Mouse (Mus musculus) left cerebral cortex, postnatal 10 days (tissue): ENCODE results near the gene Grin3a. TPM values are rescaled to one million over a fixed set of nuclear protein-coding genes. Genes with fewer than 3 reads are reported as not detected.

ENCODE experiments used
- DNase-seq, 2 experiments: peaks; one replicate each; pipeline ENCODE4 v3.0.0; 2021 to 2022; ENCODE audit warnings: low spot score in 2 of 2, mixed read lengths in 1 of 2; ENCODE audit errors: extremely low spot score in 1 of 2
- intact Hi-C: fragments of 180-260 bp; cut with DNase I; formaldehyde crosslinking; loops from one replicate; pipeline ENCODE4 v1.15.1; 2025
- total RNA-seq, 2 experiments: library from RNA; stranded (reverse); gene quantifications; 2 replicates each; pipeline ENCODE4 v1.2.3; 2021

Grin3a gene
- 10 to 100 TPM; 80.8 to 82.3 TPM for total RNA-seq

GRCm38 (mm10) chr4:49845612-49845985 is at the start of gene Grin3a:
Grin3a (minus strand) TSS chr4:49845744.
- intact Hi-C loops = loop anchor here (2.0 to 5.0 kb wide), 2 partner anchors 112 to 157 kb away; no protein-coding TSS in a partner anchor
- peak; percentile 81 to 85 for DNase-seq

GRCm38 (mm10) chr4:49891835-49892301 is 46.3 kb upstream of the Grin3a start:
- intact Hi-C loops = no loop called here
- no peak for DNase-seq

GRCm38 (mm10) chr4:49877084-49877483 is 31.5 kb upstream of the Grin3a start:
- intact Hi-C loops = no loop called here
- DNase-seq = peak in 1 of 2 experiments; percentile 5

- no peak for DNase-seq
- intact Hi-C loops = no loop called here
Observed at GRCm38 (mm10) chr4:49860611-49861010, 15.1 kb upstream of the Grin3a start.

- DNase-seq = peak; percentile 26 to 42
- intact Hi-C loops = loop anchor here (2.0 to 5.0 kb wide), 2 partner anchors 112 to 156 kb away; no protein-coding TSS in a partner anchor
Observed at GRCm38 (mm10) chr4:49844828-49845611, 524 bp downstream of the Grin3a start.

- intact Hi-C loops = loop anchor here (2.0 kb wide), 1 partner anchor 156 kb away; no protein-coding TSS in a partner anchor
- DNase-seq = peak in 1 of 2 experiments; percentile 36
Observed at GRCm38 (mm10) chr4:49844274-49844827, 1.2 kb downstream of the Grin3a start.

GRCm38 (mm10) chr4:49843787-49844186 is 1.8 kb downstream of the Grin3a start:
- no peak for DNase-seq
- intact Hi-C loops = loop anchor here (2.0 kb wide), 1 partner anchor 155 kb away; no protein-coding TSS in a partner anchor

GRCm38 (mm10) chr4:49832035-49832434 is 13.5 kb downstream of the Grin3a start:
- DNase-seq = no peak
- intact Hi-C loops = no loop called here

- intact Hi-C loops = no loop called here
- DNase-seq = no peak
Observed at GRCm38 (mm10) chr4:49813852-49814251, 31.7 kb downstream of the Grin3a start.

- intact Hi-C loops = no loop called here
- DNase-seq = no peak
Observed at GRCm38 (mm10) chr4:49806791-49807190, 38.8 kb downstream of the Grin3a start.

- intact Hi-C loops = no loop called here
- no peak for DNase-seq
Observed at GRCm38 (mm10) chr4:49799338-49799737, 46.2 kb downstream of the Grin3a start.

GRCm38 (mm10) chr4:49788971-49789370 is 56.6 kb downstream of the Grin3a start:
- DNase-seq = no peak
- intact Hi-C loops = no loop called here

GRCm38 (mm10) chr4:49742847-49743246 is 102.7 kb downstream of the Grin3a start:
- DNase-seq = no peak
- intact Hi-C loops = no loop called here

GRCm38 (mm10) chr4:49741942-49742341 is 103.6 kb downstream of the Grin3a start:
- intact Hi-C loops = no loop called here
- DNase-seq = no peak

GRCm38 (mm10) chr4:49740796-49741766 is 104.5 kb downstream of the Grin3a start:
- peak in 1 of 2 experiments; percentile 28 for DNase-seq
- intact Hi-C loops = no loop called here

GRCm38 (mm10) chr4:49739561-49739960 is 106.0 kb downstream of the Grin3a start:
- no peak for DNase-seq
- intact Hi-C loops = no loop called here

GRCm38 (mm10) chr4:49729326-49729725 is 116.2 kb downstream of the Grin3a start:
- intact Hi-C loops = no loop called here
- DNase-seq = no peak

- DNase-seq = no peak
- intact Hi-C loops = no loop called here
Observed at GRCm38 (mm10) chr4:49723908-49724307, 121.6 kb downstream of the Grin3a start.
